Mouse (Mus musculus): ENCODE measurements around the gene Odf3.
"Not testable (repeated sequence)": the region's sequence is repeated elsewhere in the genome, so short reads cannot be mapped to it uniquely, and the experiment has no call there.

The Odf3 gene

DNA sequence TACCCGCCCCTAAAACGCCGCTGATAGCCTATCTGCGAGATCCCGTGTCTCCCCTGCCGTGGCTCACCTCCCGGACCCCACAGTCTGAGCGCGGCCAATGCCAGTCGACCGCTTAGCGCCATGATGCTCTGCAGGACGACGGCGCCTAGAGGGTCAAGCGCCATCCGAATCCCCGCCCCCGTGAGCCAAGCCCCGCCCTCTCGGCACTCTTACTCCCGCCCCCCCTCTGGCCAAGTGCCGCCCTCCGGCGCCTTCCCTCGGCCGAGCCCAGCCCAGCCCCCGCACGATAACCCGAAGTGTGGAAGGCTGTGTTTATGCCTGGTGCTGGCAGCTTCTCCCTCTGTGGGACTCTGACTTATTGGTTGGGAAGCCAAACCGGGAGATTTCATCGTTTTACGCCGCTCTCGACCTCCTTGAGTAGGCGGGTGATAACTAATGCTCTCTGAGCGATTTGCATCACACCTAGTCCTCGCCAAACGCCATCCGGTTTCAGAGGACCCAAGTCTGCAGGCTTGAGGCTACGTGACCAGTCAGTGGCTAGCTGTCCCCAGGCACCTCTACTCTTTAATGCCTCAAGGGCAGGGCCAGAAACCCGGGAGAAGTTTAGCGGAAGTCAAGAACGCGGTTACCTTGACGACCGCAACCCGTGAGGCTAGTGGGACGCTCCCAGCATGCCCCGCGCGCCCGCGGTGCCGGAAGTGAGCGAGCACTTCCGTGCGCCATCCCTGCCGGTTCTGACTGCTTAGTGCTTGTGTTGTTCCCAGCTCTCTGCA is 34.3 kb downstream of the Odf3 start, which contains the start of the genes Psmd13 and Sirt3:
Psmd13 (plus strand) TSS at position 273 of the 773 bp plus-strand sequence.
Sirt3 (minus strand) TSS at position 614 of the 773 bp plus-strand sequence.
- DNase-seq = peak; percentile 94 to 96

- DNase-seq = no peak
These were observed 34.8 kb downstream of the Odf3 start for GRCm38 (mm10) chr7:140882469-140882803.

DNA sequence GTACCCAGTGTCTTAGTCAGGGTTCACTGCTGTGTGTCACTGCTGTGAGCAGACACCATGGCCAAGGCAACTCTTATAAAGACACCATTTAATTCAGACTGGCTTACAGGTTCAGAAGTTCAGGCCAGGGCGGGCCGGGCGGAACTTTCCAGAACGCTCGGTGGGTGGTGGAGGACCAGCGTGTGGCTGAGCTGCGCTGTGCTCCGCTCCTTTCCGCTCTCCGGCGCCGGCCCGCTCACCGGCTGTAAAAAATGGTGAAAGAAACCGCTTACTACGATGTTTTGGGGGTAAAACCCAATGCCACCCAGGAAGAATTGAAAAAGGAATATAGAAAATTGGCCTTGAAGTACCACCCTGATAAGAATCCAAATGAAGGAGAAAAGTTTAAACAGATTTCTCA is 43.0 kb downstream of the Odf3 start:
- not testable (repeated sequence) for DNase-seq

DNA sequence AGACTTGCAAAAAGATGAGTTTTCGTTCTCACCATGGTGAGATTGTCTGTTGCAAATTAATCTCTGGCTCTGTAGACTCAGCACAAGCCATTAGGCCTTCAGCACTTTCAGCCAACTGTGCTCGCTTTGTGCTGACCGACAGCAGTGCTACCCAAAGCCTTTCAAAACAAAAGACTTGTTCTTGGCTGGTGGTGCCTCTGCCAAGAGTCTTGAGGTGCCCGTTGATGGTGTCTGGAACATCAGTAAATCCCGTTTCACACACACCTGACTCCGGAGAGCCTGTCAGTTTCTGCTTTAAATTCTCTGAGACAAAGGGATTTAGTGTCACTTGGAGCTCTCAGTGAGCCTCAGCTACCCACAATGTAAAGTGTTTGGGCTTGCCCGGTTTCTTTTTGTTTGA is 46.4 kb downstream of the Odf3 start:
- no peak for DNase-seq

GRCm38 (mm10) chr7:140894611-140895010 is 47.0 kb downstream of the Odf3 start:
- DNase-seq = no peak

GRCm38 (mm10) chr7:140897863-140898262 is 50.3 kb downstream of the Odf3 start:
- no peak for DNase-seq

GRCm38 (mm10) chr7:140899121-140899520 is 51.5 kb downstream of the Odf3 start:
- no peak for DNase-seq

DNA sequence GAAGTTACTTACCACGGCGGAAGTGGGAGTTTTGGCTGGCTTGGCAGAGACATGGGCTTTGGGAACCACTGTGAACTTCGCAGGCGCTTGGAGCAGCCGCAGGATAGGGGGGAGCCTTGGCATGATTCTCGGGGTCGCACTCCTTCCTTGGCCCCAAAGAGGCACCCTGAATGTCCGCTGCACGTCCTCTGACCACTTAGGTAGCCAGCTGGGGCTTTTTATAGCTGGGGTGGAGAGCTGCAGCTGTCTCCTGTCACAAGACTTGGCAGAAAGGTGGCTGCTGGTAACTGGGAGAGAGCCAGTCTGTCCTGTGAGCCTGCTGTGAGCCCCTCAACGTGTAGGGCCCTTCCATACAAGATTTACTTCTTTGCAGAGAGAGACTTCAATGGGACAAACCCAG is 52.6 kb downstream of the Odf3 start, which contains the start of gene Cox8b:
Cox8b (minus strand) TSS at position 227 of the 400 bp plus-strand sequence.
- DNase-seq = no peak
